Mouse (Mus musculus): ENCODE results near the gene Galnt11.
"Not testable (repeated sequence)": the region's sequence is repeated elsewhere in the genome, so short reads cannot be mapped to it uniquely, and the experiment has no call there.

The Galnt11 gene

GRCm38 (mm10) chr5:25221604-25222003, at the start of gene Galnt11:
Gene Galnt11, plus strand, starts transcription at chr5:25221904.
- no peak for DNase-seq (ENCODE audit: low spot score)

DNA sequence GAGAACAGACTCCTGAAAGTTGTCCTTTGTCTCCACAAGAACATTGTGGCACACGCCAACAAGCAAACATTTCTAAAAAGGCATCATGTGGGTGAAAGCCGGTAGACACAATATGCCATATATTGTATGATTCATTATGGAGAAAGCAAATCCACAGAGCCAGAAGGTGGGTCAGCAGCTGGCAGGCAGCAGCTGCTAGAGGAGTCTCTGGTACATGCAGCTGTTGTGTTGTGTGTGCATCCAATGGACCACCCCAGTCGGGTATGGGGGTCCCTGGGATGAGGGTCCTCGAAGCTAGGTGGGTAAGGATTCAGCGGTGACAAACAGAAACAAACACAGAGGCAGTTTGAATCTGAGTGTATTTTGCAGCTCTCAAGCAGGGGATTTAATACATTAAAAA, 43.8 kb upstream of the Galnt11 start:
- not testable (repeated sequence) for DNase-seq (ENCODE audit: low spot score)

DNA sequence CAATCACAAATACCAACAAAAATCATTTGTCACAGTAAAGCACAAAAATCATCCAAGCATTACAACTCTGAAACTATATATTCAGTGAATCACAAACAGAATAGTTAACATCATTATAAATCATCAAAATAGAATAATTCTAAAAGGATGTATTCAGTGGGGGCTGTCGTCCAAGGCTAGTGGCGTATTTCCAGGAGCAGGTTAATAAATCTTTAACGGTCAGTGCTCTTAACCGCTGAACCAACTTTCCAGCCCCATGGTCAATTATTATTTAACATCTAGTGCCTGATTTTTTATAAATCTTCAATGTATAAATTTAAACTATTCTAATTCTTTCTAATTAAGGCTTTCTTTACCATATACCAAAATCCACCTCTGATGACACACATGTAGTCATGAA, 43.2 kb upstream of the Galnt11 start:
- DNase-seq (ENCODE audit: low spot score), result not testable (repeated sequence)

GRCm38 (mm10) chr5:25179284-25179683, 42.4 kb upstream of the Galnt11 start:
- DNase-seq (ENCODE audit: low spot score), result no peak

GRCm38 (mm10) chr5:25179936-25180488, 41.7 kb upstream of the Galnt11 start:
- DNase-seq (ENCODE audit: low spot score), result no peak

DNA sequence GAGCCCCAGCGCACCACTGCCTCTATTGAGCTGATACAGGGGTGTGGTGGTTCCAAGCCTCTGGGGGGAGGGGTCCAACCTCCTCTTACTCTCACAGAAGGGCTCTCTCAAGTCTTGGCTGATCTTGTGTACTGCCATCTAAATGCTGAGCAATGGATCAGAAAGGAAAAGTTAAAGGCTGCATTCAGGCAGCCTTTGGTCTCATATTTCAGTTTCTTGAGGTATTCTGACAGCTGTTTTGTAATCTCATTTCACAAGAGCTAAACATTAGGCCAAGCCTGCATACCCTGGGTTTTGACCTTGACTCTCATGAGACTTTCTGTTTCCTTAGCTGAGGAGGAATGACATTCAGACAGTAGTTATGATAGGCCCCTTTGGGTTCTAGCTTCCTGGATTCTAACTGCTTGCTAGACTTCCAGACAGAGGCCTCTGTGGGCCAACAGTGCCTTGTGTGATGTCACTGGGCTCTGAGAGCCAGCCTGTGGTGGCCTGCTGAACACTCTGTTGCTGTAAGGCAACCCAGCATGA, 40.6 kb upstream of the Galnt11 start, which contains the start of gene Galntl5:
TSS of gene Galntl5 (plus strand) at position 457 of the 528 bp plus-strand sequence.
- peak; percentile 29 for DNase-seq (ENCODE audit: low spot score)

GRCm38 (mm10) chr5:25183595-25183994, 38.1 kb upstream of the Galnt11 start:
- no peak for DNase-seq (ENCODE audit: low spot score)

- DNase-seq (ENCODE audit: low spot score), result peak; percentile 4
These were observed 37.1 kb upstream of the Galnt11 start for GRCm38 (mm10) chr5:25184594-25184993.

DNA sequence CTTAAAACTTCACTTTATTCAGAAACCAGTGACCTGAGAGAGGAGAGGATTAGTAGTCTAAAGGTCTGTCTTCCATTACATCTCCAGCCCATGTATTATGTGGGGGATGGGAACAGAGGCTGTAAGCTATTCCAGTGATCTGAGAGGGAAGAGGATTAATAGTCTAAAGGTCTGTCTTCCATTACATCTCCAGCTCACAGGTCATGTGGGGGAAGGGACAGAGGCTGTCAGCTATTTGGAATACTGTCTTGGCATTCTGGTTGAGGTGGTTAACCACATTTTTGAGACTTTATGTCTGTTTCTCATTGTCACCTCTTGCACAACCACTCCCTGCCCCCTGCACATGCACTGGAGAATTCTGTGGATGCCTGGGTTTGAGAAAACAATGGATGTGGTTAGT, 34.0 kb upstream of the Galnt11 start:
- no peak for DNase-seq (ENCODE audit: low spot score)

GRCm38 (mm10) chr5:25188802-25189201, 32.9 kb upstream of the Galnt11 start:
- DNase-seq (ENCODE audit: low spot score), result no peak

- no peak for DNase-seq (ENCODE audit: low spot score)
These were observed 31.2 kb upstream of the Galnt11 start for GRCm38 (mm10) chr5:25190521-25190920.

GRCm38 (mm10) chr5:25211872-25212271, 9.8 kb upstream of the Galnt11 start:
- no peak for DNase-seq (ENCODE audit: low spot score)

- DNase-seq (ENCODE audit: low spot score), result not testable (repeated sequence)
These were observed 8.5 kb upstream of the Galnt11 start for GRCm38 (mm10) chr5:25213216-25213615.

DNA sequence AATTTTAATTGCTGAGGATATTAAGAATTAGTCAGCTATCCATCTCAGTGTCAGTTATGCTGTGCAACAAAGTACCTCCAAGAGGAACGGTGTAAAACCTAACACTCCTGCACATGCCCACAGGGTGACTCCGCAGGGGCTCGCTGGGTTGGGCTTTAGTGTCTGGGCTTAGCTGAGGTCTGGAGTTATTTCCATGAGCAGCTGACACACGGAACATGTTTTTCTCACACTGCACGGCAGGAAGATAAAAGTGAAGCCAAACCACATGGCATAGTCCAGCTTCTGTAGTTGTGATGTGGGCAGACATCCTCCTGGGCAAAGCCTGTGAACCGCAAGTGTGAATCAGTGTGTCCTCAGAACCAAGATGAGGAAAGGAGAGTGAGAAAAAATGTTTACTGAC, 6.7 kb upstream of the Galnt11 start:
- DNase-seq (ENCODE audit: low spot score), result no peak

DNA sequence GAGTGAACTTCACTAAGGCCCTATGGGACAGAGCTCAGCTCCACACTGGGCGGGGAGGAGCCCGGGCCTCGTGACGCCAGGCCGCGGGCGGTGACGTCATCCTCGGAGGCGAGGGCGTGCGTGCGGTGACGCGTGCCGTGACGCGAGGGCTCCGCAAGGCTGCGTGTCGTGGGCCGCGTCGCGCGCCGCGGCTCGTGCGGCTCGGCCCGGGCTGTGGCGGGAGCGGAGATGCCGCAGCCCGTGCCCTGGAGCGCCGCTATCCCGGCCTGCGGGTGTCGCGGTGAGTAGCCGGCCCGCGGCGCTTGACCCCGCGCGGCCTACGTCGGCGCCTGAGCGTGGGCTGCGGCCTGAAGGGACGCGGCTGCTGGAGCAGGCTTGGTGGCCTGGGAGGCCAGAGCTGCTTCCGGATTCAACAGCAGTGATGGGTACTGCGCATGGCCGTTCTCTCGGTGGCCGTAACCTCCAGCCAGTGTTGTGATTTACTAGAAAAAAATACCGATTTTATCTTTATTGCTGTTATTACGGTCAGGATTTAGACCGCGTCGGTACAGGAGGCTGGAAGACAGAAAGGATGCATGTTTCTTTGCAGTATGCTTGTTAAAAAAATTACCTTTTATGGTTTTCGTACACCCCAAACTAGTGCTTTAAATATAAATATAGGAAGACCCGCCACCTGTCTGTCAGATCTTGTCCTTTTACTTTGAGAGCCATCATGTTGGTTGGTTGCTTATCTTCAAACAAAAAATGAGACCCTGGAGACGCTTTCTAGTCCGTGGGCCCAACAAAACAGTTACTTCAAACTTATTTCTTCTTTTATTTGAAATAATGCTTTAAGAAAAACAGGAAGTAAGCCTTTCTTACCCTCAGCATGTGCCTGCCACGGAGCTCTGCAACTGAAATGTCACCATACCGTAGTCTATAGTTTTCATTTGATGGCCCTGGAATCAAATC, 1.3 kb downstream of the Galnt11 start, which contains the start of gene E130116L18Rik:
TSS of gene E130116L18Rik (minus strand) at position 402 of the 951 bp plus-strand sequence.
- DNase-seq (ENCODE audit: low spot score), result peak; percentile 86

DNA sequence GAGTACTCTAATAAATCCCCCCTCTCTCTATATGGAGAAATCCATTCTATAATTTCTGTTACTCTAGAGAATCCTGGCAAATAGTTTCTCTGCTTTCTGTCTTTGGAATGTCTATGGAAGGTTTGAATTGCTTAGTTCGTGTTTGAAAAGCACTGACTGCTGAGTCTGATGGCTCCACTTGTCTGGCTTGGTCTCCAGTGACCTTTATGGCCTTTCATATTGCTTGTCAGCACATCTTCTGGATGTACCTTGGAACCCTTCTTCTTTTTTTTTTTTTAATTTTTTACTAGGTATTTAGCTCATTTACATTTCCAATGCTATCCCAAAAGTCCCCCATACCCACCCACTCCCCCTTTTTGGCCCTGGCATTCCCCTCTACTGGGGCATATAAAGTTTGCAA, 2.7 kb downstream of the Galnt11 start:
- DNase-seq (ENCODE audit: low spot score), result not testable (repeated sequence)

GRCm38 (mm10) chr5:25243101-25243500, 21.4 kb downstream of the Galnt11 start:
- DNase-seq (ENCODE audit: low spot score), result no peak

GRCm38 (mm10) chr5:25245806-25246472, 24.2 kb downstream of the Galnt11 start:
- DNase-seq (ENCODE audit: low spot score), result peak; percentile 10

DNA sequence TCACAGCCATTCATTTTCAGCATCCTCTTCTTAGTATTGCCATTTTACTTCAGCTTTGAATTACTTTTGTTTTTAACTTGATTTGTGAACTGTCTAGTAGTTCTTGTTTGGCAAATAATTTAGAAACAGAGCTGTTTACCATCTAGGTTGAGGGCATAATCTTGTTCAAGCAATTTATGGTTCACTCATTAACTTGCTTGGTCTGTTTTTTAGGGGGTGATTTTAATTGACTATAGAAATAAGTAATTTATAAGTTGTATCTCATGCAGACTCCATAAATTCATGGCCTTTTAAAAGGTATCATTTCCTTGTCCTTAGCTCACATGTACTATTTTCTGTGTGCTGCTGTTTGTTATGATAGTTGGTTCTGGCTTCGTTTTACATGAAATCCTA, 24.8 kb downstream of the Galnt11 start:
- DNase-seq (ENCODE audit: low spot score), result no peak

DNA sequence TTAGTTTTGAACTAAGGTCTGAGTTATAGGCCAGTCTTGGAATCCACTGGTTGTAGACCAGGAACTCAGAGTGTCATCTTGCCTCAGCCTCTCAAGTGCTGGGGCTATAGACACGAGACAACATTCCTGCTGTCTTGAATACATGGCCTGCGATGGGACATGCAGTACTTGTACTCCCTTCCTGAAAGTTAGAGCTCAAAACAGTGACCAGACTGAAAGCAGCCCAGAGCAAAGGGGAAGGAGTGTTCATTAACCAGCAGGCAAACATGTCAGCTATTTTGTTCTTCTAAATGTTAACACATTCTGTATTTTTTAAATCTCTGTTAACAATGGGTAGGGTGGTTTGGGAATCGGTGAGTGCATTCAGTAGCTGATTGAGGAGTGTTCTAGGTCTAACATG, 25.3 kb downstream of the Galnt11 start:
- no peak for DNase-seq (ENCODE audit: low spot score)

DNA sequence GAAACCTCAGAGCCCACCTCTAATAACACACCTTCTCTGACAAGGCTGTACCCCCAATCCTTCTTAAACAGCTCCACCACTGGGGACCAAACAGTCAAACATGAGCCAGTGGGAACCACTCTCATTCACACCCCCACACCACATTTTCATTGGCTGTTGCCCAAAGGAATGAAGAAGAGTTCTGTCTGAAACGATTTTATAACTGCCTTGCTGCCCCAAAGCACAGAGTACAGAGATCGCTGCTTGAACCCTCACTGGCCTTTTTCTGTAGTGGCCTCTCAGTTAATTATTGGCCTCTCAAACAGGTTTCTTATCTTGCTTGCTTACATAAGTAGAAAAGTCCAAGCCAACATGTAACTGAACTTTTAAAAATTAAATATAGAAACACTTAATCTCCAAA, 30.7 kb downstream of the Galnt11 start:
- peak; percentile 7 for DNase-seq (ENCODE audit: low spot score)

DNA sequence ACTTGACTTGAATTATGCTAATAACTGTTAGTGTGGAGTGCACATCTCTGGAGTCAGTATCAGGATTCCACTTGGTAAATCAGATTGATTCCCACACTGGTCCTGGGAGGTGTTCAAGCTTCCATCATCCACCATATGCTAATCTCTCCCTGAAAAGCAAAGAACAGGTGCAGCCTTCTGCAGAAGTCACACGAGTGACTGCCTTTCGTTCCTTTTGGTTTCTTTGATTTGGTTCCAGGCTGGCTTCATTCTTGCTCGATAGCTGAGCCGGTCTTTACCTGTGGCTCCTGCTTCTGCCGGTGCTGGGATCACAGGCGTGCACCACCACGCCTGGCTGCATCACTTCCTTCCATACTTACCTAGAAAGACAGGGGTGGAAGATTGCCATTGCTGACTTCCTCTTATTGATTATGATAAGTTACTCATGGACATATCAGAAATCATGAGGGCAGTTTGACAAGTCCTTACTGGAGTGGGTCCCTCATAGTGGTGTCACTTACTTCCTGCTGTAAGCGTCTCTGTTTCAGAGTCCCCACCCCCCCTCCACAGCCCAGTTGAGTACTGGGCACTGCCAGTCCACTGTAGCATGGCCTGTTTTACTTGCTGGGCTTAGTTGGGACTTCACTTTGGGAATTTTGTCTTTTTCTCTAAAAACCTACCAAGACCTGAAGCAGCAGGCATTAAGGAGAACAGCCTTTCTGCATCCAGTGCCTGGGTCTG, 31.3 kb downstream of the Galnt11 start:
- no peak for DNase-seq (ENCODE audit: low spot score)
